28 mouse cellular contexts compared by ENCODE assay signal in genomic region chr6:140197113-140197675, GRCm38 (mm10).
DNase-seq lines count a peak whose midpoint lies in the region; ATAC-seq lines count a peak whose summit lies in the region.
"Had no signal": no experiment of that assay in that cellular context is flagged by ENCODE, and none has a peak within 500 bp of the region (broad histone marks: within the 10 kb centered on the region; RNA-seq: fewer than 3 reads in every experiment).

No protein-coding gene starts in this region.

- no peak overlapping the region for H3K4me2 ChIP-seq in liver, embryonic 16.5 days (ENCODE audit: low read depth, low read length)
- no peak overlapping the region for H3K4me2 ChIP-seq in liver, embryonic 12.5 days
- H3K4me2 ChIP-seq: embryonic facial prominence, embryonic 15.5 days; forebrain, embryonic 12.5 days; hindbrain, embryonic 15.5 days; limb, embryonic 15.5 days; midbrain, embryonic 13.5 days; neural tube, embryonic 13.5 days; stomach, embryonic 15.5 days had no signal

- no peaks in the 10 kb centered on the region for H3K36me3 ChIP-seq in liver, embryonic 16.5 days (ENCODE audit: control insufficient read depth, insufficient read depth)
- H3K36me3 ChIP-seq in liver, embryonic 12.5 days: no peaks in the 10 kb centered on the region
- H3K36me3 ChIP-seq: embryonic facial prominence, embryonic 10.5 days; embryonic facial prominence, embryonic 15.5 days; forebrain, embryonic 12.5 days; hindbrain, embryonic 10.5 days; hindbrain, embryonic 15.5 days; limb, embryonic 10.5 days; limb, embryonic 15.5 days; midbrain, embryonic 13.5 days; neural tube, embryonic 13.5 days; stomach, embryonic 15.5 days had no signal

- H3K4me1 ChIP-seq in liver, embryonic 16.5 days (ENCODE audit: control insufficient read depth, low read depth, low read length): no peaks in the 10 kb centered on the region; the same call in 1 of the 2 replicates
- 0 out of 2 replicates have a peak, but pooled peaks cover 5% of the 10 kb centered on the region for H3K4me1 ChIP-seq in liver, embryonic 12.5 days
- H3K4me1 ChIP-seq: megakaryocyte, embryonic 14.5 days; stomach, embryonic 15.5 days had no signal

- H3K4me3 ChIP-seq in liver, embryonic 16.5 days (ENCODE audit: low read depth, low read length): no peak overlapping the region
- no peak overlapping the region for H3K4me3 ChIP-seq in liver, embryonic 12.5 days
- H3K4me3 ChIP-seq: embryonic facial prominence, embryonic 10.5 days; embryonic facial prominence, embryonic 15.5 days; forebrain, embryonic 12.5 days; hindbrain, embryonic 10.5 days; hindbrain, embryonic 15.5 days; limb, embryonic 10.5 days; limb, embryonic 15.5 days; megakaryocyte, embryonic 14.5 days; midbrain, embryonic 13.5 days; neural tube, embryonic 13.5 days; stomach, embryonic 15.5 days had no signal

- WGBS in liver, embryonic 16.5 days (ENCODE audit: insufficient replicate concordance): 54% methylated on average over 8 of the region's 8 CpGs
- 66% methylated on average over 8 of the region's 8 CpGs for whole genome bisulfite sequencing in liver, embryonic 12.5 days (ENCODE audit: insufficient replicate concordance)

- H3K9me3 ChIP-seq in liver, embryonic 16.5 days (replicated peaks; ENCODE audit: control insufficient read depth, low read length): no peaks in the 10 kb centered on the region; the same call in 1 of the 2 replicates
- no peaks in the 10 kb centered on the region for H3K9me3 ChIP-seq in liver, embryonic 12.5 days (replicated peaks)
- H3K9me3 ChIP-seq: embryonic facial prominence, embryonic 10.5 days; embryonic facial prominence, embryonic 15.5 days; forebrain, embryonic 12.5 days; hindbrain, embryonic 10.5 days; hindbrain, embryonic 15.5 days; limb, embryonic 10.5 days; limb, embryonic 15.5 days; midbrain, embryonic 13.5 days; neural tube, embryonic 13.5 days; stomach, embryonic 15.5 days had no signal

- no peak overlapping the region for H3K9ac ChIP-seq in liver, embryonic 16.5 days (ENCODE audit: low read depth, low read length)
- no peak overlapping the region for H3K9ac ChIP-seq in liver, embryonic 12.5 days
- H3K9ac ChIP-seq: embryonic facial prominence, embryonic 15.5 days; forebrain, embryonic 12.5 days; forebrain, postnatal 0 days; hindbrain, embryonic 15.5 days; limb, embryonic 15.5 days; midbrain, embryonic 13.5 days; neural tube, embryonic 13.5 days; stomach, embryonic 15.5 days had no signal

- no peak overlapping the region for H3K27ac ChIP-seq in liver, embryonic 16.5 days (ENCODE audit: low read length)
- H3K27ac ChIP-seq in liver, embryonic 12.5 days: no peak overlapping the region
- H3K27ac ChIP-seq: embryonic facial prominence, embryonic 10.5 days; embryonic facial prominence, embryonic 15.5 days; forebrain, embryonic 12.5 days; hindbrain, embryonic 10.5 days; hindbrain, embryonic 15.5 days; limb, embryonic 10.5 days; limb, embryonic 15.5 days; midbrain, embryonic 13.5 days; neural tube, embryonic 13.5 days; stomach, embryonic 15.5 days had no signal

- peak; percentile 78 for DNase-seq in kidney, adult 9 months
- no peak for DNase-seq in kidney, postnatal 10 days
- DNase-seq in ES-CJ7 (ENCODE audit: low read depth, low spot score) (peak; percentile 59), adipocyte (ENCODE audit: low spot score) (peak; percentile 5)
- no peak for DNase-seq in retina, embryonic 14.5 days (ENCODE audit: low spot score)
- DNase-seq: adrenal gland, adult 8-10 months; cerebellum, adult 8-10 months; cerebellum, postnatal 25 days; forebrain, postnatal 0 days; heart, postnatal 14 days; kidney, adult 18-20 months; layer of hippocampus, adult 9-11 months; lung, postnatal 10 days had no signal

- ATAC-seq in liver, embryonic 16.5 days (ENCODE audit: low read depth): peak; percentile 55; the same call in 1 of the 2 replicates
- no peak for ATAC-seq in liver, embryonic 12.5 days
- ATAC-seq: activated CD4-positive, CD25-positive, alpha-beta regulatory T cell, adult 4 months; forebrain, postnatal 0 days; inflammation-experienced regulatory T-cells, adult 6 months; midbrain, embryonic 13.5 days had no signal

- no peaks in the 10 kb centered on the region for H3K27me3 ChIP-seq in liver, embryonic 16.5 days (ENCODE audit: control insufficient read depth, insufficient read depth, low read depth, low read length)
- no peaks in the 10 kb centered on the region for H3K27me3 ChIP-seq in liver, embryonic 12.5 days (replicated peaks)
- H3K27me3 ChIP-seq: embryonic facial prominence, embryonic 15.5 days; forebrain, embryonic 12.5 days; hindbrain, embryonic 15.5 days; limb, embryonic 15.5 days; megakaryocyte, embryonic 14.5 days; midbrain, embryonic 13.5 days; neural tube, embryonic 13.5 days; stomach, embryonic 15.5 days had no signal

Comparison
In these comparisons a context has a peak if more than half of its experiments do, and no peak if none do; other contexts are left out.
1. DNase-seq: peak in kidney, adult 9 months (single experiment), ES-CJ7 (single experiment) and adipocyte (single experiment); none in kidney, postnatal 10 days (single experiment) and retina, embryonic 14.5 days (single experiment).